Comparison of ENCODE assay signal across 8 mouse cellular contexts in the genomic region with DNA sequence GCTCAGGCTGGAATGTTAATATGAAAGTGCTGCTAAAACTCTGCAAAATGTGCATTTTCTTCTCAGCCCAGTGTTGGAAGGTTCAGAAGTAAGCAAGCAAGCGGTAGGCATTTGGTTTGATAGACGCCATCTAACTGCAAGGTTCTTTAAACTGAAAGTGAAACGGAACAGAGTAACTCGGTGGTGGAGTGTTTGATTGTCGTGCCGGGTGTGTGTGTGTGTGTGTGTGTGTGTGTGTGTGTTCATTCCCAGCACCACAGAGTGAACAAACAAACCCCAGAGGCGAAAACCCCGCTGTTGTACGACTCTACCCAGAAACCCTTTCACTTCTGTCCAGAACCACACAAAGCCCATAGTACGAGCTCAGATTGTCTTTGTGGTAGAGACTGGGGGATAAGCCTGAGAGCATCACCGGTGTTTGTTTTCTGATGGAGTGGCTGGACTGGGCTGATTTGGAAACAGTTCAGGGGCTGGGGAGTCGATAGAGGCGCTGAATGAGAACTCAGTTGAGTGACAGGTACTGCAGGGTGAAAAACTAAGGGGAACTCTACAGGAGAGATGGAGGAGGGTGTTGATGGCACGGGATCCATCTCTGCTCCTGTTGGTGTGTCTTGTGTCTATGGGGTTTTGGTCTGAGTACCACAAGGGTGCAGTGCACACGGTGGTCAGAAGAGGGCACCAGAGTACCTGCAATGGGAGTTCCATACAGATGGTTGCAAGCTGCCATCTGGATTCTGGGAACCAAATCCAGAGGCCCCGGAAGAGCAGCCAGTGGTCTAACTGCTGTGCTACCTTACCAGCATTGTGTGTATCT. TPM values are rescaled to one million over a fixed set of nuclear protein-coding genes. Genes with fewer than 3 reads are reported as not detected.
A peak's percentile ranks its signal among the peaks of the same experiment; 100 is the strongest.
DNase-seq lines count a peak whose midpoint lies in the region; ATAC-seq and TF ChIP-seq lines count a peak whose summit lies in the region.

No protein-coding gene starts in this region.

- intact Hi-C loops in heart, postnatal 10 days (cut with DNase I) = loop anchor here (2.0 to 5.0 kb wide), 5 partner anchors 30 to 432 kb away; partner anchors contain the start of gene 2210016F16Rik

- peak; percentile 88 to 97 for TF ChIP-seq CTCF in CH12.LX (conservative IDR thresholded peaks at IDR 0.05 in 1 of 2, IDR thresholded peaks at IDR 0.05 in 1 of 2; ENCODE audit: low read depth in 2 of 2, low read length in 2 of 2)
- TF ChIP-seq CTCF in liver, postnatal 0 days (IDR thresholded peaks at IDR 0.05; ENCODE audit: low read depth) = peak; percentile 98

- peaks cover 17% of the 10 kb centered on the region for H3K9me3 ChIP-seq in CH12.LX (replicated peaks; ENCODE audit: low read length)
- 0 out of 2 replicates have a peak, but pooled peaks cover 2% of the 10 kb centered on the region for H3K9me3 ChIP-seq in forebrain, embryonic 12.5 days
- H3K9me3 ChIP-seq in liver, postnatal 0 days (ENCODE audit: low read length) = no peaks in the 10 kb centered on the region
- H3K9me3 ChIP-seq in neural tube, embryonic 14.5 days (ENCODE audit: control insufficient read depth, low read length) = no peaks in the 10 kb centered on the region

- peak; percentile 96 for DNase-seq in CH12.LX (ENCODE audit: extremely low read depth)
- DNase-seq in c-Kit-positive CD71-positive TER-119-negative erythroid progenitor cells, embryonic 14.5 days (ENCODE audit: low read depth) = peak; percentile 94
- peak; percentile 90 to 94 for DNase-seq in heart, postnatal 10 days
- DNase-seq in large intestine, adult 2 months (ENCODE audit: low read depth, low spot score) = peak; percentile 71
- DNase-seq in liver, postnatal 0 days = peak; percentile 94
- peak; percentile 92 for DNase-seq in testis, postnatal 10 days (ENCODE audit: low spot score)

- H3K4me3 ChIP-seq in CH12.LX (replicated peaks in 1 of 3; ENCODE audit: low read depth in 2 of 3, low read length in 2 of 3, poor library complexity in 1 of 3) = peak overlapping the region; percentile 81 to 99 (median 91)
- H3K4me3 ChIP-seq in forebrain, embryonic 12.5 days (replicated peaks) = peak overlapping the region; percentile 86
- H3K4me3 ChIP-seq in liver, postnatal 0 days (ENCODE audit: low read depth, low read length) = peak overlapping the region; percentile 85
- peak overlapping the region; percentile 82 for H3K4me3 ChIP-seq in neural tube, embryonic 14.5 days (ENCODE audit: low read depth, low read length)

- TF ChIP-seq RAD21 in CH12.LX (IDR thresholded peaks at IDR 0.05; ENCODE audit: low read depth, low read length) = peak; percentile 89

- peak overlapping the region; percentile 81 for H3K4me2 ChIP-seq in CH12.LX (ENCODE audit: insufficient read depth, low read depth, poor library complexity, severe bottlenecking)
- peak overlapping the region; percentile 94 for H3K4me2 ChIP-seq in forebrain, embryonic 12.5 days
- H3K4me2 ChIP-seq in liver, postnatal 0 days (ENCODE audit: low read depth, low read length) = peak overlapping the region; percentile 96
- peak overlapping the region; percentile 92 for H3K4me2 ChIP-seq in neural tube, embryonic 14.5 days (ENCODE audit: low read depth, low read length)

- dilution Hi-C loops in CH12.LX (cut with MboI; ENCODE audit: extremely low pct_ligation_motif_present, extremely low pct_unique_long_range_greater_than_20kb, low sequenced_read_pairs) = no loop called here

- peak overlapping the region; percentile 62 for H3K9ac ChIP-seq in CH12.LX (ENCODE audit: insufficient read depth, low read depth)
- H3K9ac ChIP-seq in forebrain, embryonic 12.5 days = peak overlapping the region; percentile 82
- H3K9ac ChIP-seq in liver, postnatal 0 days (replicated peaks) = peak overlapping the region; percentile 73
- H3K9ac ChIP-seq in neural tube, embryonic 14.5 days (replicated peaks; ENCODE audit: low read depth, low read length) = peak overlapping the region; percentile 88; the same call in 1 of the 2 replicates

- in situ Hi-C loops in CH12.LX (cut with MboI; ENCODE audit: low pct_ligation_motif_present, low pct_unique_long_range_greater_than_20kb, low sequenced_read_pairs) = loop anchor here (10.0 kb wide), 2 partner anchors 226 to 386 kb away; partner anchors contain the start of gene 2210016F16Rik

- TF ChIP-seq EP300 in CH12.LX (IDR thresholded peaks at IDR 0.05; ENCODE audit: low read length) = peak; percentile 28; the same call in 1 of the 2 replicates
- no peak for TF ChIP-seq EP300 in liver, postnatal 0 days (IDR thresholded peaks at IDR 0.05; ENCODE audit: low read depth)

- H3K79me2 ChIP-seq in CH12.LX (replicated peaks; ENCODE audit: control insufficient read depth, extremely low read depth, insufficient read depth, poor library complexity, severe bottlenecking) = peaks cover 5% of the 10 kb centered on the region; the same call in 1 of the 2 replicates

- H3K4me1 ChIP-seq in CH12.LX (ENCODE audit: control insufficient read depth in 1 of 2, insufficient read depth in 2 of 2) = peaks cover 0 to 21% of the 10 kb centered on the region in 2 experiments; a peak in 2 of 4 replicates
- peaks cover 16% of the 10 kb centered on the region for H3K4me1 ChIP-seq in forebrain, embryonic 12.5 days
- peaks cover 6% of the 10 kb centered on the region; the same call in 1 of the 2 replicates for H3K4me1 ChIP-seq in liver, postnatal 0 days (ENCODE audit: insufficient read depth)
- H3K4me1 ChIP-seq in neural tube, embryonic 14.5 days (ENCODE audit: control insufficient read depth, insufficient read depth, low read length) = 0 out of 2 replicates have a peak, but pooled peaks cover 3% of the 10 kb centered on the region

- no peak for TF ChIP-seq POLR2A in CH12.LX (IDR thresholded peaks at IDR 0.05; ENCODE audit: low read depth, low read length)

- ATAC-seq in forebrain, embryonic 12.5 days (ENCODE audit: low FRiP score) = peak; percentile 72
- ATAC-seq in liver, postnatal 0 days = peak; percentile 82
- ATAC-seq in neural tube, embryonic 14.5 days (ENCODE audit: low read depth) = peak; percentile 67; the same call in 1 of the 2 replicates

- H3K27me3 ChIP-seq in CH12.LX (replicated peaks) = no peaks in the 10 kb centered on the region
- H3K27me3 ChIP-seq in forebrain, embryonic 12.5 days = no peaks in the 10 kb centered on the region
- H3K27me3 ChIP-seq in liver, postnatal 0 days (ENCODE audit: insufficient read depth, low read length) = no peaks in the 10 kb centered on the region
- H3K27me3 ChIP-seq in neural tube, embryonic 14.5 days (ENCODE audit: control insufficient read depth, insufficient read depth, low read length) = no peaks in the 10 kb centered on the region

- H3K27ac ChIP-seq in CH12.LX (ENCODE audit: insufficient read depth, low read depth) = peak overlapping the region; percentile 49; the same call in 1 of the 2 replicates
- peak overlapping the region; percentile 54 for H3K27ac ChIP-seq in forebrain, embryonic 12.5 days
- H3K27ac ChIP-seq in liver, postnatal 0 days (ENCODE audit: low read depth) = peak overlapping the region; percentile 89
- peak overlapping the region; percentile 67; the same call in 1 of the 2 replicates for H3K27ac ChIP-seq in neural tube, embryonic 14.5 days (ENCODE audit: low read depth, low read length)

- WGBS in forebrain, embryonic 12.5 days = 12% methylated on average over 16 of the region's 16 CpGs
- WGBS in large intestine, adult 2 months = 1% methylated on average over 16 of the region's 16 CpGs
- 3% methylated on average over 16 of the region's 16 CpGs for WGBS in liver, postnatal 0 days (ENCODE audit: insufficient replicate concordance)
- 8% methylated on average over 16 of the region's 16 CpGs for WGBS in neural tube, embryonic 14.5 days

- H3K36me3 ChIP-seq in CH12.LX (replicated peaks in 1 of 2; ENCODE audit: control insufficient read depth in 1 of 2, insufficient read depth in 1 of 2, low read length in 1 of 2) = peaks cover 24 to 36% of the 10 kb centered on the region in 2 experiments
- H3K36me3 ChIP-seq in forebrain, embryonic 12.5 days (replicated peaks) = peaks cover 32% of the 10 kb centered on the region
- H3K36me3 ChIP-seq in liver, postnatal 0 days (replicated peaks; ENCODE audit: insufficient read depth, low read length) = peaks cover 25% of the 10 kb centered on the region
- H3K36me3 ChIP-seq in neural tube, embryonic 14.5 days (ENCODE audit: control insufficient read depth, insufficient read depth, low read length) = peaks cover 15% of the 10 kb centered on the region

RNA-seq across cellular contexts. Expression of gene Idnk, which starts 0.9 kb away (rescaled TPM):
- total RNA-seq in CH12.LX (2012; rRNA removed) (31.7 and 32.0 TPM in 2 replicates), CH12.LX (2014; rRNA removed) (24.2 and 25.5 TPM in 2 replicates)
- polyA plus RNA-seq in CH12.LX (2012; ENCODE audit: insufficient read length, low read depth) = 45.0 and 47.1 TPM in 2 replicates
- 54.7 and 59.5 TPM in 2 replicates for polyA plus RNA-seq in forebrain, embryonic 12.5 days (2016; fragmentation: Nextera tagmentation; extraction: Ambion mirVana)
- 10 to 100 TPM; 21.3 to 22.0 TPM for total RNA-seq in heart, postnatal 10 days (2021)
- 36.8 and 45.0 TPM in 2 replicates for polyA plus RNA-seq in large intestine, adult 2 months (2012; rRNA removed)
- polyA plus RNA-seq in liver, postnatal 0 days (2015; fragmentation: Nextera tagmentation; extraction: Ambion mirVana) = 35.4 and 37.6 TPM in 2 replicates
- polyA plus RNA-seq in neural tube, embryonic 14.5 days (2014; fragmentation: Nextera tagmentation; extraction: Ambion mirVana) = 62.6 and 69.7 TPM in 2 replicates

RNA-seq across cellular contexts. Expression of gene Hnrnpa0, which starts 29.9 kb away (rescaled TPM):
- total RNA-seq in CH12.LX (2012; rRNA removed) (104 and 121 TPM in 2 replicates), CH12.LX (2014; rRNA removed) (124 and 126 TPM in 2 replicates)
- 125 and 139 TPM in 2 replicates for polyA plus RNA-seq in CH12.LX (2012; ENCODE audit: insufficient read length, low read depth)
- polyA plus RNA-seq in forebrain, embryonic 12.5 days (2016; fragmentation: Nextera tagmentation; extraction: Ambion mirVana) = 69.5 and 75.3 TPM in 2 replicates
- 100 to 1,000 TPM; 139 to 141 TPM for total RNA-seq in heart, postnatal 10 days (2021)
- polyA plus RNA-seq in large intestine, adult 2 months (2012; rRNA removed) = 34.9 and 41.4 TPM in 2 replicates
- polyA plus RNA-seq in liver, postnatal 0 days (2015; fragmentation: Nextera tagmentation; extraction: Ambion mirVana) = 11.0 and 11.4 TPM in 2 replicates
- polyA plus RNA-seq in neural tube, embryonic 14.5 days (2014; fragmentation: Nextera tagmentation; extraction: Ambion mirVana) = 52.4 and 55.9 TPM in 2 replicates

RNA-seq across cellular contexts. Expression of gene Klhl3, which starts 44.9 kb away (rescaled TPM):
- total RNA-seq in CH12.LX (2012; rRNA removed) (not detected in 2 replicates), CH12.LX (2014; rRNA removed) (not detected in 2 replicates)
- polyA plus RNA-seq in CH12.LX (2012; ENCODE audit: insufficient read length, low read depth) = not detected in 2 replicates
- 3.9 and 4.3 TPM in 2 replicates for polyA plus RNA-seq in forebrain, embryonic 12.5 days (2016; fragmentation: Nextera tagmentation; extraction: Ambion mirVana)
- 1 to 10 TPM; 4.3 to 4.8 TPM for total RNA-seq in heart, postnatal 10 days (2021)
- 0.27 and 0.48 TPM in 2 replicates for polyA plus RNA-seq in large intestine, adult 2 months (2012; rRNA removed)
- 2.2 and 2.9 TPM in 2 replicates for polyA plus RNA-seq in liver, postnatal 0 days (2015; fragmentation: Nextera tagmentation; extraction: Ambion mirVana)
- polyA plus RNA-seq in neural tube, embryonic 14.5 days (2014; fragmentation: Nextera tagmentation; extraction: Ambion mirVana) = 15.2 and 17.6 TPM in 2 replicates

RNA-seq across cellular contexts. Expression of gene Ubqln1, which starts 57.1 kb away (rescaled TPM):
- 58.5 and 76.3 TPM in 2 replicates for total RNA-seq in CH12.LX (2012; rRNA removed)
- total RNA-seq in CH12.LX (2014; rRNA removed) = 166 and 189 TPM in 2 replicates
- 119 and 130 TPM in 2 replicates for polyA plus RNA-seq in CH12.LX (2012; ENCODE audit: insufficient read length, low read depth)
- polyA plus RNA-seq in forebrain, embryonic 12.5 days (2016; fragmentation: Nextera tagmentation; extraction: Ambion mirVana) = 162 and 172 TPM in 2 replicates
- total RNA-seq in heart, postnatal 10 days (2021) = 10 to 100 TPM; 64.2 to 65.1 TPM
- polyA plus RNA-seq in large intestine, adult 2 months (2012; rRNA removed) = 100 and 122 TPM in 2 replicates
- 44.2 and 44.5 TPM in 2 replicates for polyA plus RNA-seq in liver, postnatal 0 days (2015; fragmentation: Nextera tagmentation; extraction: Ambion mirVana)
- polyA plus RNA-seq in neural tube, embryonic 14.5 days (2014; fragmentation: Nextera tagmentation; extraction: Ambion mirVana) = 108 and 144 TPM in 2 replicates

Comparison
In these comparisons a context has a peak if more than half of its experiments do, and no peak if none do; other contexts are left out.
1. Peak in every context shown above with its lines: DNase-seq, ATAC-seq, H3K4me3 ChIP-seq and H3K27ac ChIP-seq.